ENCODE assay signal across 15 mouse cellular contexts in the genomic region with DNA sequence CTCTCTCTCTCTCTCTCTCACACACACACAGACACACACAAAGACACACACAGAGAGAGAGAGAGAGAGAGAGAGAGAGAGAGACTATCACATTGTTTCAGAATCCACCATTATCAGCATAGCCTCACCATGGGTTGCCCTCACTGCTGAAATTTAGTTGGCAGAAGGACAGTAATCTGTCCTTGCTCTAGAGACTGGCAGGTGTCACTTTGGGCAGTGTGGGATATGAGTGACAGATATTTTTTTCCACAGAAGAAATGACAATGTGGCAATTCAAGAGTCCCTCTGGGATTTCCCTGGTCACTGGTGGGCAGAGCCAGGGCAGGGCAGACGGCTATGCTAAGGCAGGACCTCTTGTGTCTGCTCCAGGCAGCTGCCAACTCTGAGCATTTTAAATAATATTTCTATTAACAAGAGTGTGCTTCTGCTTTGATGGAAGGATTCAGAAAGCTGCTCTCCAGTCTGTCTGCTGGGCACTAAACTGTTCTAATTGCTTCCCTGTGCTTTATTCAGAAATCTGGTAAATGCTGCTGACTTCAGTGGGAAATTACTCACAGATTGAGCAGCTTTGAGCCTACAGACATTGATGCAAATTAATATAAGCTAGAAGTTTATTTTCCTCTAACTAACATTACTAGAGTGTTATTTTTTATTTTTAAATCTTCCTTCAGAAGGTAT.
DNase-seq lines count a peak whose midpoint lies in the region; ATAC-seq lines count a peak whose summit lies in the region.
"Had no signal": no experiment of that assay in that cellular context is flagged by ENCODE, and none has a peak within 500 bp of the region (broad histone marks: within the 10 kb centered on the region; RNA-seq: fewer than 3 reads in every experiment).

No protein-coding gene starts in this region.

- H3K27me3 ChIP-seq in heart, embryonic 16.5 days (ENCODE audit: control insufficient read depth, insufficient read depth, low read length): no peaks in the 10 kb centered on the region
- no peaks in the 10 kb centered on the region for H3K27me3 ChIP-seq in heart, embryonic 10.5 days (ENCODE audit: insufficient read depth, poor library complexity, severe bottlenecking)
- H3K27me3 ChIP-seq in embryonic facial prominence, embryonic 10.5 days (replicated peaks; ENCODE audit: low read depth, poor library complexity, severe bottlenecking): no peaks in the 10 kb centered on the region
- H3K27me3 ChIP-seq in embryonic facial prominence, embryonic 14.5 days (replicated peaks; ENCODE audit: control insufficient read depth, insufficient read depth, low read length): no peaks in the 10 kb centered on the region; the same call in 1 of the 2 replicates
- H3K27me3 ChIP-seq in midbrain, embryonic 12.5 days: no peaks in the 10 kb centered on the region
- H3K27me3 ChIP-seq: limb, embryonic 15.5 days had no signal

- H3K36me3 ChIP-seq in heart, embryonic 16.5 days (ENCODE audit: control insufficient read depth, insufficient read depth): no peaks in the 10 kb centered on the region
- no peaks in the 10 kb centered on the region for H3K36me3 ChIP-seq in heart, embryonic 10.5 days
- no peaks in the 10 kb centered on the region for H3K36me3 ChIP-seq in embryonic facial prominence, embryonic 10.5 days (replicated peaks)
- H3K36me3 ChIP-seq in embryonic facial prominence, embryonic 14.5 days (ENCODE audit: control insufficient read depth, insufficient read depth, low read length): no peaks in the 10 kb centered on the region
- no peaks in the 10 kb centered on the region for H3K36me3 ChIP-seq in midbrain, embryonic 12.5 days
- H3K36me3 ChIP-seq: limb, embryonic 15.5 days had no signal

- no peak overlapping the region for H3K9ac ChIP-seq in heart, embryonic 16.5 days (ENCODE audit: low read length)
- H3K9ac ChIP-seq in embryonic facial prominence, embryonic 14.5 days (ENCODE audit: low read depth, low read length): no peak overlapping the region
- no peak overlapping the region for H3K9ac ChIP-seq in midbrain, embryonic 12.5 days (replicated peaks)
- H3K9ac ChIP-seq: limb, embryonic 15.5 days had no signal

- H3K9me3 ChIP-seq in heart, embryonic 16.5 days (replicated peaks; ENCODE audit: control insufficient read depth, low read length): no peaks in the 10 kb centered on the region
- no peaks in the 10 kb centered on the region for H3K9me3 ChIP-seq in heart, embryonic 10.5 days
- H3K9me3 ChIP-seq in embryonic facial prominence, embryonic 10.5 days: no peaks in the 10 kb centered on the region
- no peaks in the 10 kb centered on the region for H3K9me3 ChIP-seq in embryonic facial prominence, embryonic 14.5 days (ENCODE audit: control insufficient read depth, low read length)
- no peaks in the 10 kb centered on the region for H3K9me3 ChIP-seq in midbrain, embryonic 12.5 days
- H3K9me3 ChIP-seq: limb, embryonic 15.5 days had no signal

- no peak overlapping the region for H3K4me3 ChIP-seq in heart, embryonic 16.5 days (ENCODE audit: low read length)
- no peak overlapping the region for H3K4me3 ChIP-seq in heart, embryonic 10.5 days
- no peak overlapping the region for H3K4me3 ChIP-seq in embryonic facial prominence, embryonic 10.5 days
- no peak overlapping the region for H3K4me3 ChIP-seq in embryonic facial prominence, embryonic 14.5 days (ENCODE audit: low read depth, low read length)
- no peak overlapping the region for H3K4me3 ChIP-seq in midbrain, embryonic 12.5 days
- H3K4me3 ChIP-seq: left cerebral cortex, adult 2 months; limb, embryonic 15.5 days had no signal

- 28% methylated on average over 1 of the region's 1 CpGs for WGBS in heart, embryonic 16.5 days
- WGBS in heart, embryonic 10.5 days: 47% methylated on average over 1 of the region's 1 CpGs
- WGBS in embryonic facial prominence, embryonic 10.5 days: 12% methylated on average over 1 of the region's 1 CpGs
- WGBS in embryonic facial prominence, embryonic 14.5 days: 11% methylated on average over 1 of the region's 1 CpGs
- WGBS in midbrain, embryonic 12.5 days: 18% methylated on average over 1 of the region's 1 CpGs

- DNase-seq in heart, embryonic 10.5 days (ENCODE audit: low spot score): no peak
- peak; percentile 42 for DNase-seq in embryonic facial prominence, embryonic 10.5 days (ENCODE audit: low spot score)
- no peak for DNase-seq in embryonic facial prominence, embryonic 14.5 days (ENCODE audit: low spot score)
- no peak for DNase-seq in right cerebral cortex, postnatal 10 days (ENCODE audit: low spot score in 2 of 2)
- no peak for DNase-seq in ovary, postnatal 36 days (ENCODE audit: low spot score)
- DNase-seq: cerebellum, adult 2 months; gastrocnemius, postnatal 14 days; kidney, adult 18-20 months; lung, adult 18-20 months; thymus, postnatal 36 days had no signal

- ATAC-seq in heart, embryonic 16.5 days (replicated peaks; ENCODE audit: extremely low read depth, insufficient read depth, low FRiP score): peak; percentile 32; the same call in 1 of the 2 replicates
- 0 out of 2 replicates have a peak, but pooled peaks have one; percentile 12 for ATAC-seq in embryonic facial prominence, embryonic 14.5 days (ENCODE audit: low read depth)
- ATAC-seq in midbrain, embryonic 12.5 days (ENCODE audit: low FRiP score, low read depth): peak; percentile 50

- peaks cover 2% of the 10 kb centered on the region for H3K4me1 ChIP-seq in heart, embryonic 16.5 days (ENCODE audit: control insufficient read depth, insufficient read depth, low read length)
- H3K4me1 ChIP-seq in heart, embryonic 10.5 days: peaks cover 5% of the 10 kb centered on the region; the same call in 1 of the 2 replicates
- H3K4me1 ChIP-seq in embryonic facial prominence, embryonic 10.5 days: peaks cover 45% of the 10 kb centered on the region
- peaks cover 8% of the 10 kb centered on the region; the same call in 1 of the 2 replicates for H3K4me1 ChIP-seq in embryonic facial prominence, embryonic 14.5 days (ENCODE audit: control insufficient read depth, insufficient read depth, low read length)
- H3K4me1 ChIP-seq in midbrain, embryonic 12.5 days: peaks cover 23% of the 10 kb centered on the region; the same call in 1 of the 2 replicates

- H3K27ac ChIP-seq in heart, embryonic 16.5 days (ENCODE audit: low read length): 0 out of 2 replicates have a peak overlapping the region, but pooled peaks have one; percentile 41
- H3K27ac ChIP-seq in heart, embryonic 10.5 days: no peak overlapping the region; the same call in 1 of the 2 replicates
- peak overlapping the region; percentile 75 for H3K27ac ChIP-seq in embryonic facial prominence, embryonic 10.5 days (replicated peaks)
- no peak overlapping the region for H3K27ac ChIP-seq in embryonic facial prominence, embryonic 14.5 days (replicated peaks; ENCODE audit: low read depth, low read length)
- no peak overlapping the region; the same call in 1 of the 2 replicates for H3K27ac ChIP-seq in midbrain, embryonic 12.5 days (replicated peaks)
- H3K27ac ChIP-seq: left cerebral cortex, adult 2 months; limb, embryonic 15.5 days; stomach, postnatal 0 days had no signal

- H3K4me2 ChIP-seq in heart, embryonic 16.5 days (ENCODE audit: low read depth, low read length): no peak overlapping the region
- H3K4me2 ChIP-seq in embryonic facial prominence, embryonic 14.5 days (ENCODE audit: low read depth, low read length): no peak overlapping the region
- no peak overlapping the region for H3K4me2 ChIP-seq in midbrain, embryonic 12.5 days (replicated peaks)
- H3K4me2 ChIP-seq: limb, embryonic 15.5 days had no signal

Comparison
In these comparisons a context has a peak if more than half of its experiments do, and no peak if none do; other contexts are left out.
1. H3K27ac ChIP-seq: peak in heart, embryonic 16.5 days (single experiment) and embryonic facial prominence, embryonic 10.5 days (single experiment); none in heart, embryonic 10.5 days (single experiment), embryonic facial prominence, embryonic 14.5 days (single experiment) and midbrain, embryonic 12.5 days (single experiment).
2. Peak in every context shown above with its lines, with median percentiles within 50 percentile points of each other: ATAC-seq.